Mouse (Mus musculus): Measurements from ENCODE around the gene Engase.

Engase gene

GRCm38 (mm10) chr11:118486881-118487772 lies 10.5 kb downstream of the Engase start:
- DNase-seq (ENCODE audit: low read depth, low spot score): no peak

- no peak for DNase-seq (ENCODE audit: low read depth, low spot score)
Observed at GRCm38 (mm10) chr11:118488191-118488906, 11.7 kb downstream of the Engase start.

GRCm38 (mm10) chr11:118488907-118489270 lies 12.3 kb downstream of the Engase start:
- no peak for DNase-seq (ENCODE audit: low read depth, low spot score)

- DNase-seq (ENCODE audit: low read depth, low spot score): peak; percentile 78
Observed at GRCm38 (mm10) chr11:118490566-118491218, 14.1 kb downstream of the Engase start.

- DNase-seq (ENCODE audit: low read depth, low spot score): no peak
Observed at GRCm38 (mm10) chr11:118491230-118491629, 14.6 kb downstream of the Engase start.

GRCm38 (mm10) chr11:118493458-118493857 lies 16.8 kb downstream of the Engase start:
- no peak for DNase-seq (ENCODE audit: low read depth, low spot score)

GRCm38 (mm10) chr11:118494001-118494737 lies 17.5 kb downstream of the Engase start:
- no peak for DNase-seq (ENCODE audit: low read depth, low spot score)

- no peak for DNase-seq (ENCODE audit: low read depth, low spot score)
Observed at GRCm38 (mm10) chr11:118495065-118495464, 18.4 kb downstream of the Engase start.

- no peak for DNase-seq (ENCODE audit: low read depth, low spot score)
Observed at GRCm38 (mm10) chr11:118496066-118496689, 19.5 kb downstream of the Engase start.

- no peak for DNase-seq (ENCODE audit: low read depth, low spot score)
Observed at GRCm38 (mm10) chr11:118502990-118503389, 26.4 kb downstream of the Engase start.

- no peak for DNase-seq (ENCODE audit: low read depth, low spot score)
Observed at GRCm38 (mm10) chr11:118503418-118504179, 27.0 kb downstream of the Engase start.

- no peak for DNase-seq (ENCODE audit: low read depth, low spot score)
Observed at GRCm38 (mm10) chr11:118504180-118504454, 27.5 kb downstream of the Engase start.

GRCm38 (mm10) chr11:118507095-118507494 lies 30.5 kb downstream of the Engase start:
- no peak for DNase-seq (ENCODE audit: low read depth, low spot score)

GRCm38 (mm10) chr11:118507904-118508303 lies 31.3 kb downstream of the Engase start:
- peak; percentile 76 for DNase-seq (ENCODE audit: low read depth, low spot score)

- no peak for DNase-seq (ENCODE audit: low read depth, low spot score)
Observed at GRCm38 (mm10) chr11:118508341-118508740, 31.7 kb downstream of the Engase start.

GRCm38 (mm10) chr11:118511851-118512250 lies 35.2 kb downstream of the Engase start:
- DNase-seq (ENCODE audit: low read depth, low spot score): no peak

GRCm38 (mm10) chr11:118512257-118512910 lies 35.8 kb downstream of the Engase start:
- DNase-seq (ENCODE audit: low read depth, low spot score): no peak

- DNase-seq (ENCODE audit: low read depth, low spot score): no peak
Observed at GRCm38 (mm10) chr11:118517924-118518323, 41.3 kb downstream of the Engase start.

GRCm38 (mm10) chr11:118518743-118519142 lies 42.1 kb downstream of the Engase start:
- no peak for DNase-seq (ENCODE audit: low read depth, low spot score)

GRCm38 (mm10) chr11:118520251-118520650 lies 43.6 kb downstream of the Engase start:
- peak; percentile 39 for DNase-seq (ENCODE audit: low read depth, low spot score)
